Mouse (Mus musculus): ENCODE data around the gene 1700066M21Rik. TPM values are rescaled to one million over a fixed set of nuclear protein-coding genes. Genes with fewer than 3 reads are reported as not detected.
A peak's percentile ranks its signal among the peaks of the same experiment; 100 is the strongest.

The 1700066M21Rik gene
- polyA plus RNA-seq, 1 experiment: 15.3 TPM

- H3K4me3 ChIP-seq (replicated peaks; ENCODE audit: insufficient read depth, low read depth, low read length): no peak overlapping the region
- TF ChIP-seq POLR2A (IDR thresholded peaks at IDR 0.05; ENCODE audit: borderline replicate concordance, insufficient read depth, low read length) (no peak), CTCF (IDR thresholded peaks at IDR 0.05; ENCODE audit: borderline replicate concordance, insufficient read depth, low read depth, low read length) (no peak)
- H3K4me1 ChIP-seq (ENCODE audit: control insufficient read depth, insufficient read depth, low read length): no peaks in the 10 kb centered on the region
- H3K27me3 ChIP-seq (ENCODE audit: control insufficient read depth, insufficient read depth, low read length): no peaks in the 10 kb centered on the region
- WGBS: 95% methylated on average over 2 of the region's 2 CpGs
- H3K27ac ChIP-seq (ENCODE audit: insufficient read depth, low read length): no peak overlapping the region
- DNase-seq: no peak
Measured at GRCm38 (mm10) chr1:57375276-57375675, 2.1 kb upstream of the 1700066M21Rik start.

- Histone ChIP-seq H3K4me1 (ENCODE audit: control insufficient read depth, insufficient read depth, low read length) (no peaks in the 10 kb centered on the region), H3K27ac (ENCODE audit: insufficient read depth, low read length) (no peak overlapping the region), H3K27me3 (ENCODE audit: control insufficient read depth, insufficient read depth, low read length) (no peaks in the 10 kb centered on the region), H3K4me3 (replicated peaks; ENCODE audit: insufficient read depth, low read depth, low read length) (no peak overlapping the region)
- no peak for TF ChIP-seq POLR2A (IDR thresholded peaks at IDR 0.05; ENCODE audit: borderline replicate concordance, insufficient read depth, low read length)
- no peak for TF ChIP-seq CTCF (IDR thresholded peaks at IDR 0.05; ENCODE audit: borderline replicate concordance, insufficient read depth, low read depth, low read length)
- no peak for DNase-seq
- 66% methylated on average over 6 of the region's 6 CpGs for WGBS
Measured at GRCm38 (mm10) chr1:57376806-57377205, 614 bp upstream of the 1700066M21Rik start.

- H3K27ac ChIP-seq (ENCODE audit: insufficient read depth, low read length): no peak overlapping the region
- H3K4me3 ChIP-seq (replicated peaks; ENCODE audit: insufficient read depth, low read depth, low read length): no peak overlapping the region
- no peak for DNase-seq
- H3K4me1 ChIP-seq (ENCODE audit: control insufficient read depth, insufficient read depth, low read length): 0 out of 2 replicates have a peak, but pooled peaks cover 3% of the 10 kb centered on the region
- TF ChIP-seq CTCF (IDR thresholded peaks at IDR 0.05; ENCODE audit: borderline replicate concordance, insufficient read depth, low read depth, low read length) (no peak), POLR2A (IDR thresholded peaks at IDR 0.05; ENCODE audit: borderline replicate concordance, insufficient read depth, low read length) (no peak)
- H3K27me3 ChIP-seq (ENCODE audit: control insufficient read depth, insufficient read depth, low read length): no peaks in the 10 kb centered on the region
Measured at GRCm38 (mm10) chr1:57386519-57386918, 9.1 kb downstream of the 1700066M21Rik start.

- WGBS: 16% methylated on average over 2 of the region's 2 CpGs
- no peak for TF ChIP-seq CTCF (IDR thresholded peaks at IDR 0.05; ENCODE audit: borderline replicate concordance, insufficient read depth, low read depth, low read length)
- no peak for TF ChIP-seq POLR2A (IDR thresholded peaks at IDR 0.05; ENCODE audit: borderline replicate concordance, insufficient read depth, low read length)
- Histone ChIP-seq H3K27me3 (ENCODE audit: control insufficient read depth, insufficient read depth, low read length) (no peaks in the 10 kb centered on the region), H3K4me1 (ENCODE audit: control insufficient read depth, insufficient read depth, low read length) (0 out of 2 replicates have a peak, but pooled peaks cover 3% of the 10 kb centered on the region), H3K27ac (ENCODE audit: insufficient read depth, low read length) (no peak overlapping the region), H3K4me3 (replicated peaks; ENCODE audit: insufficient read depth, low read depth, low read length) (no peak overlapping the region)
- DNase-seq: peak in 1 of 2 experiments; percentile 39
Measured at GRCm38 (mm10) chr1:57387876-57388275, 10.5 kb downstream of the 1700066M21Rik start.

- Histone ChIP-seq H3K4me3 (replicated peaks; ENCODE audit: insufficient read depth, low read depth, low read length) (no peak overlapping the region), H3K27ac (ENCODE audit: insufficient read depth, low read length) (no peak overlapping the region), H3K4me1 (ENCODE audit: control insufficient read depth, insufficient read depth, low read length) (0 out of 2 replicates have a peak, but pooled peaks cover 3% of the 10 kb centered on the region), H3K27me3 (ENCODE audit: control insufficient read depth, insufficient read depth, low read length) (no peaks in the 10 kb centered on the region)
- DNase-seq: no peak
- TF ChIP-seq POLR2A (IDR thresholded peaks at IDR 0.05; ENCODE audit: borderline replicate concordance, insufficient read depth, low read length): no peak
- no peak for TF ChIP-seq CTCF (IDR thresholded peaks at IDR 0.05; ENCODE audit: borderline replicate concordance, insufficient read depth, low read depth, low read length)
- 58% methylated on average over 8 of the region's 8 CpGs for WGBS
Measured at GRCm38 (mm10) chr1:57388402-57389155, 11.2 kb downstream of the 1700066M21Rik start.

GRCm38 (mm10) chr1:57390993-57391790 lies 13.8 kb downstream of the 1700066M21Rik start:
- 93% methylated on average over 4 of the region's 4 CpGs for WGBS
- TF ChIP-seq CTCF (IDR thresholded peaks at IDR 0.05; ENCODE audit: borderline replicate concordance, insufficient read depth, low read depth, low read length): no peak
- TF ChIP-seq POLR2A (IDR thresholded peaks at IDR 0.05; ENCODE audit: borderline replicate concordance, insufficient read depth, low read length): no peak
- Histone ChIP-seq H3K4me3 (replicated peaks; ENCODE audit: insufficient read depth, low read depth, low read length) (no peak overlapping the region), H3K27me3 (ENCODE audit: control insufficient read depth, insufficient read depth, low read length) (no peaks in the 10 kb centered on the region), H3K4me1 (ENCODE audit: control insufficient read depth, insufficient read depth, low read length) (0 out of 2 replicates have a peak, but pooled peaks cover 3% of the 10 kb centered on the region), H3K27ac (ENCODE audit: insufficient read depth, low read length) (no peak overlapping the region)
- DNase-seq: no peak

- no peak for DNase-seq
- WGBS: 60% methylated on average over 4 of the region's 4 CpGs
- no peak overlapping the region for H3K27ac ChIP-seq (ENCODE audit: insufficient read depth, low read length)
- H3K4me3 ChIP-seq (replicated peaks; ENCODE audit: insufficient read depth, low read depth, low read length): no peak overlapping the region
- H3K27me3 ChIP-seq (ENCODE audit: control insufficient read depth, insufficient read depth, low read length): no peaks in the 10 kb centered on the region
- TF ChIP-seq CTCF (IDR thresholded peaks at IDR 0.05; ENCODE audit: borderline replicate concordance, insufficient read depth, low read depth, low read length) (no peak), POLR2A (IDR thresholded peaks at IDR 0.05; ENCODE audit: borderline replicate concordance, insufficient read depth, low read length) (no peak)
- 0 out of 2 replicates have a peak, but pooled peaks cover 3% of the 10 kb centered on the region for H3K4me1 ChIP-seq (ENCODE audit: control insufficient read depth, insufficient read depth, low read length)
Measured at GRCm38 (mm10) chr1:57392417-57392816, 15.0 kb downstream of the 1700066M21Rik start.

All from cerebellum, adult 2 months (tissue).